Mouse (Mus musculus): ENCODE measurements around the gene Capn1.
A peak's percentile ranks its signal among the peaks of the same experiment; 100 is the strongest.
"Not testable (repeated sequence)": the region's sequence is repeated elsewhere in the genome, so short reads cannot be mapped to it uniquely, and the experiment has no call there.

The Capn1 gene

GRCm38 (mm10) chr19:6015511-6016315 is at the start of gene Capn1:
Gene Capn1 (minus strand): TSS chr19:6015897.
- DNase-seq (ENCODE audit: low spot score in 2 of 2): peak; percentile 57 to 74

GRCm38 (mm10) chr19:6063081-6063480 is 47.4 kb upstream of the Capn1 start:
- no peak for DNase-seq (ENCODE audit: low spot score in 2 of 2)

- DNase-seq (ENCODE audit: low spot score in 2 of 2): no peak
Observed at GRCm38 (mm10) chr19:6062418-6062817, 46.7 kb upstream of the Capn1 start.

DNA sequence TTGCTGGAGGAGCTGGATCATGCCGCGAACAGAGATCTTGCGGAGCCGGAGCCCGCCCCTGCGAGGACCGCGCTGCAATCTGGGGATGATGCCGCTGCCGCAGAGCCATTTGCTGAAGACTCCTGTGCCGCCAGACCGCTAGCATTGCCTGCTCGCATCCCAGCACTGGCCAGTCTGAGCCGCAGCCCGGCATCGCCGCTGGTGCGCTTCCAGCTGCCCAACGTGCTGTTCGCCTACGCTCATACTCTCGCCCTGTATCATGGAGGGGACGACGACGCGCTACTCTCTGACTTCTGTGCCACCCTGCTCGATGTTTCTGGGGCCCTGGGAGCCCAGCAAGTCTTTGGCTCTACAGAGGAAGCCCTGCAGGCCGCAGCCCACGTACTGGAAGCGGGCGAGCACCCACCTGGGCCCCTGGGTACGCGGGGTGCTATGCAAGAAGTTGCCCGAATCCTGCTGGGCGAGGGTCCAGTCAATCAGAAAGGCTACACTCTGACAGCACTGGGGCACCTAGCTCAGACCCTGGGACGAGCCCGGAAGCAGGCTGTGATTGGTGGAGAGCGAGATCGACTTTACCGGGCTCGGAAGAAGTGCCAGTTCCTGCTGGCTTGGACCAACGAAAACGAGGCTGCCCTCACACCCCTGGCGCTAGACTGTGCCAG is 46.1 kb upstream of the Capn1 start:
- DNase-seq (ENCODE audit: low spot score in 2 of 2): peak in 1 of 2 experiments; percentile 42

DNA sequence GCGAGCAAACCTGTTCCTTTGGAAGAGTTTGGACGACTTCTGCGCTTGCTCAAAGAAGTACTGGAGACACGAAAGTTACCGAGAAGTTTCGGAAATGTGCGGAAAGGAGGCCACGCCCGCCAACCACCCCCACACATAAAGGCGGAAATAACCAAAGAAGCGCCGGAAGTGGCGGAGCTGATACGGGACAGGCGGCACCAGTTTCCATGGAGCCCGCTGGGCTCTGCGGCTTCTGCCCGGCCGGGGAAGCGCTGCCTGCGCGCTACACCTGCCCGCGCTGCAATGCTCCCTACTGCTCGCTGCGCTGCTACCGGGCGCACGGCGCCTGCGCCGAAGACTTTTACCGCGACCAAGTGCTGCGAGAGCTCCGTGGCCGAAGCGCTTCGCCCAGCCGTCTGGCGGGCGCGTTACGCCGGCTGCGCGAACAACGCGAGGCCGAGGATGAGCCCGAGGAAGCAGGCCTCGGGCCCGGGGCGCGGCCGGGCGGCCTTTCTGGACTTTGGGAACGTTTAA is 45.4 kb upstream of the Capn1 start, which contains the start of gene Znhit2:
TSS of gene Znhit2 (plus strand) at position 172 of the 513 bp plus-strand sequence.
- peak; percentile 85 to 93 for DNase-seq (ENCODE audit: low spot score in 2 of 2)

- no peak for DNase-seq (ENCODE audit: low spot score in 2 of 2)
Observed at GRCm38 (mm10) chr19:6058966-6059365, 43.3 kb upstream of the Capn1 start.

DNA sequence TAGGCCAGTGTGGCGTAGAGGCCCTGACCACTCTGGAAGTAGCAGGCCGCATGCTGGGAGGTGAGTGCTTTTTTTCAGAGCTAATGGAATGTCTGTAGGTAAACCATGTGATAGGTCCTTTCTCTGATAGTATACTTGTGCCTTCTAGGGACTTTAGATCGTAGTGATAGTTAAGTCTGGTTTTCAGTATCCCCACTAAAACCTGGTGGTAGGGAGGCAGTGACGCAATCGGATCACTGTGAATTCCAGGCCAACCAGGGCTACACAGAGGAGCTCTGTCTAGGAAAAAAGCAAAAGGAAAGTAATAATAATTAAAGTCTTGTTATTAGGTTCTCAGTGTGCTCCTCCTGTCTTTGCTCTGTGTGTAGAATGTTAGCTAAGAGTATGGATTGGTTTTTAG is 42.8 kb upstream of the Capn1 start:
- no peak for DNase-seq (ENCODE audit: low spot score in 2 of 2)

DNA sequence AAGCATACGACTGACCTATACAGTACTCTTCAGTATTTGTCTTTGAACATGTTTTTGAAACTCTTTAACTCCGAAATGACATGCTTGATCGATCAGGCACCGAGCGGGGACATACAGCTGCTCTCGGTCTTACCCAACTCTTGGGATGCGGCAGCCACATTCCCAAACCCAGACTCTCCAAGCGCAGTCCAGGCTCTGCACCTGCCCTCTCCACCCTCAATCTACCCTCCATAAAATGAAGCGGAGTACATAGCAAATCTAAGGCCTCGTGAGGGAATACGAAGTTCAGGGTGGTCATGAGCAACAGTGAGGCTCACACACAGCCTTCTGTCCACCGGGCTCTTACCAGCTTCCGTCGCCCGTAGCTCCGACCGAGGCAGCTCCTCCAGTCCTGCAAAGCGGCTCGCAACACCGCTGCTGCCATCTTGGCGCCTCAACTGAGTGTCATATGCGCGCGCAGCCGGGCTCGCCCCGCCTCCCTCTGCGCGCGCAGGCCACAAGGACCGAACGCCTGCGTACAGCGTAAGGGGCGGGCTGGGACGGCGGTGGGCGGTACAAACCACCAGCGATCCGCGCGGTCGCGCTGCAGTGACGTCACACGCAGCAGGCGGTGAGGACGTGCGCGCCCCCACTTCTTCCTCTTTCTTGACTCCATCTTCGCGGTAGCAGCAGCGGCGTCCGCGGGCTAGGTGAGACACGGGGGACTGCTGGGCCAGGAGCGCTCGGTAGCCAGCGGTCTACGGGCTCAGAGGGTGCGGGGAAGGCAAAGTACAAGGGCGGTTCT is 41.8 kb upstream of the Capn1 start, which contains the start of the genes Mrpl49 and Fau:
TSS of gene Mrpl49 (minus strand) at position 473 of the 784 bp plus-strand sequence.
TSS of gene Fau (plus strand) at position 532 of the 784 bp plus-strand sequence.
- peak; percentile 97 for DNase-seq (ENCODE audit: low spot score in 2 of 2)

DNA sequence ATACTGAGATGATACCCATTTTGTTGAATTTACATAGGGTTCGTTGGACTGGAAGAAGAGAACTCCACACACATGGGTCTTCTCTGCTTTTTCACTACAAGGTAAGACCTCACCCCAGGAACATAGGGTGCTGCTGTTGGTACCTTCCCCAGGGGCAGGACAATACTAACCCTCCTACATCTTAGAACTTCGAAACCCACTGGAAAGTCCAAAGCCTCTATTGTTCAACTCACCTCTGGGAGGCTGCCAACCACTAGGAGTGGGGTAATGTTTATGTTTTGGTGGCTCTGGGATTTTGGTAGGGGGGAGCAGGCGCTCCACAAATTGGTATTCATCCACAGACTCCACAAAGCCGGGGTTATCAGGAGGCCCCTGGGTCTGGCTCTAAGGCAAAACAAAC is 41.0 kb upstream of the Capn1 start:
- no peak for DNase-seq (ENCODE audit: low spot score in 2 of 2)

GRCm38 (mm10) chr19:6054296-6054695 is 38.6 kb upstream of the Capn1 start:
- DNase-seq (ENCODE audit: low spot score in 2 of 2): no peak

GRCm38 (mm10) chr19:6052516-6052915 is 36.8 kb upstream of the Capn1 start:
- no peak for DNase-seq (ENCODE audit: low spot score in 2 of 2)

- DNase-seq (ENCODE audit: low spot score in 2 of 2): no peak
Observed at GRCm38 (mm10) chr19:6048681-6049410, 33.1 kb upstream of the Capn1 start.

GRCm38 (mm10) chr19:6047899-6048166 is 32.1 kb upstream of the Capn1 start:
- DNase-seq (ENCODE audit: low spot score in 2 of 2): no peak

- no peak for DNase-seq (ENCODE audit: low spot score in 2 of 2)
Observed at GRCm38 (mm10) chr19:6047154-6047898, 31.6 kb upstream of the Capn1 start.

DNA sequence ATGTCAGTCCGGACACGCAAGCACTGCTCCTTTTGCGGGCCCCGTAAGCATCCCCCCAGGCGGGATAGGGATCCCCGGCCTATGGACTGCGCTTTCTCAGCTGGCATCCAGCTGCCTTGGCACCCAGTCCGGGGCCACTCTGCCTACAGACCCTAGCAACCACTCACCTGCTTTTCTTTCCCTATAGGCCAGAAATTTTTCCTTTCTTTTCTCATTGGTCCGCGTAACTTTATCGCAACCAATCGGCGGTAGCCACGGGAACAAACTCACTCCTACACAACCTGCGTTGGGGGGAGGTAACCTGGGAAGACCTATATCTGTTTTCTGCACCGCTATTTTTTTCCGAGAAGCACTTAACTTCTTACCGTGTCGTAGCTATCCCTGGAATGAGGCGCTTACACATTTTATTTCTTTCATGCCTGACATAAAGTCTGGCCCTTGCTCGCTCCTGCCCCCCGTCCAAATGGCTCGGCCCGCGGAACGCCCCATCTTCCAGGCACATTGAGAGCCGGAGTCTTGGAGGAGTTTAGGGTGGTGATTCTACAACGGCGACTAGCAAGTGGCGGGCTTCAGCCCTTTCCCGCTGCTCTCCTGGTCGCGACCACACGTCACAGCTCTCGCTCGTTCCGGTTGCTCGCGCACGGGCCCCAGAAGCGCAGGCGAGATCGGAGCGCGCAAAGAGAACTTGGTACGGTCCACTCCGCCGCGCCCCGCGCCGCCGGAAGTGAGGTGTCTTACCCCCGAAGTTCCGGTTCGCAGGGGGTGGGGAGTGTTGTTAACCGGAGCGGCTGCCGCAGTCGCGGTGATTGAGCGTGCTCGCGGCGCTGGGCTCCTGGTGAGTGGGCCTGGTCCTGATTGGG is 30.8 kb upstream of the Capn1 start, which contains the start of gene Syvn1:
TSS of gene Syvn1 (plus strand) at position 283 of the 860 bp plus-strand sequence.
- peak; percentile 84 to 88 for DNase-seq (ENCODE audit: low spot score in 2 of 2)

DNA sequence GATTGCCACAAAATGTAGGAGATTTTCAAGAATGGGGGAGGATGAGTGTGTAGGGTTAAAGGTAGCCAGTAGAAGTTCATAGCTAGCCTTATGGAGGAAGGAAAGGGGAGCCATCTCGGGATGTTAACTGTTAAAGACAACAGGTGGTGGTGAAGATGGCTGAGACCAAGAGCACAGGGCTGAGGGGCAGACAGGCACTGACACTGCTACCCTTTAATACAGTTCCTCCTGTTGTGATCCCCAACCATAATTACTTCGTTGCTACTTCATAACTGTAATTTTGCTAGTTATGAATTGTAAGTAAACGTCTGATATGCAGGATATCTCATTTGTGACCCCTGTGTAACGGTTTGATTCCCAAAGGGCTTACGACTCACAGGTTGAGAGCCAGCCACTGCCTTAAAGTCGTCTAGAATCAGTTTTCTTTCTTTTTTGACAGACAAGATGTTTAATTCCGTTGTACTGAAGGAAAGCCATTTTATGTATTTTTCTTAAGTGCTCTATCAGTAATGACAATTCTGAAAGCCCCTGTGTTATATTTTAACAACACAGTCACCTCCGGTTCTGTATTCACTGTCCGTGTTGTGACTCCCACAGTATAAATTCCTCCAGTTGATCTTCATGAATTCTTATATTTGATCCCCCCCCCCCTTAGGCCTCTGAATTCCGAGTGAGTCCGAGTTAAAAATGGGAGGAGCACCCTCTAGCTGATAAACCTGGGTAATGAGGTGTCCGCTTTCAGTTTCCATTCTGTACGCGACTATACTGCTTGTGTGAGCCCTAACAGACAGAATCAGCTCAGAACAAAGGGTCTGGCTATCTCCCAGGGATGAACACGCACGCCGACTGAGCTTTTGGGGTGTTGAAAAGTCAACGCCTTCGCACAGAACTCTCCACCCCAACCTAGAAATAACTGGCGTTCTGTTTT is 29.9 kb upstream of the Capn1 start:
- DNase-seq (ENCODE audit: low spot score in 2 of 2): no peak

GRCm38 (mm10) chr19:6044102-6044501 is 28.4 kb upstream of the Capn1 start:
- not testable (repeated sequence) for DNase-seq (ENCODE audit: low spot score in 2 of 2)

DNA sequence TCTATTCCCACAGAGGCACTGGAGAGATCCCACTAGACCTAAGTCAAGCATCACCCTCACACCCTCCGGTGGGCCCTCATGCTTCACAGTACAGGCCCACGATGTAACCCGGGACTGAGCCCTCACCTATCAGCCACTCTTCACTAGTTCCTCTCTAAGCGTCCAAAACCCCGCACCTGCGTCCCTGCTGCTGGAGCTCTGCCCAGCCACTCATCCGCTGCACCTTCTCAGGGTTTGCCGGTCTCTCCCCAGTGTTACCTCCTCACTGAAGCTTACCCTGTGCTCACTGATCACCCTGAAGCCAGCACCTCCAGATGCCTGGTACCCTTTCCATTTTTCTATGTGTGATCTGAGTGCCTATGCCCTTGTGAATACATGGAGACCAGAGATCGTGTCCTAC is 26.6 kb upstream of the Capn1 start:
- DNase-seq (ENCODE audit: low spot score in 2 of 2): no peak

- DNase-seq (ENCODE audit: low spot score in 2 of 2): no peak
Observed at GRCm38 (mm10) chr19:6040002-6040401, 24.3 kb upstream of the Capn1 start.

Data from urinary bladder, adult 18-20 months (tissue).